Mouse (Mus musculus): Measurements from ENCODE around the gene Igsf21.

The Igsf21 gene

GRCm38 (mm10) chr4:140235361-140236153 lies 11.0 kb downstream of the Igsf21 start:
- DNase-seq = no peak

- peak; percentile 53 for DNase-seq
These were observed 12.0 kb downstream of the Igsf21 start for GRCm38 (mm10) chr4:140234412-140235205.

GRCm38 (mm10) chr4:140227837-140228236 lies 18.7 kb downstream of the Igsf21 start:
- no peak for DNase-seq

GRCm38 (mm10) chr4:140225204-140225603 lies 21.4 kb downstream of the Igsf21 start:
- peak; percentile 26 for DNase-seq

- DNase-seq = peak; percentile 46
These were observed 22.1 kb downstream of the Igsf21 start for GRCm38 (mm10) chr4:140224451-140224850.

GRCm38 (mm10) chr4:140223067-140223466 lies 23.5 kb downstream of the Igsf21 start:
- DNase-seq = no peak

- no peak for DNase-seq
These were observed 26.1 kb downstream of the Igsf21 start for GRCm38 (mm10) chr4:140220326-140221093.

GRCm38 (mm10) chr4:140218853-140219852 lies 27.4 kb downstream of the Igsf21 start:
- DNase-seq = no peak

GRCm38 (mm10) chr4:140218384-140218783 lies 28.2 kb downstream of the Igsf21 start:
- no peak for DNase-seq

- no peak for DNase-seq
These were observed 28.6 kb downstream of the Igsf21 start for GRCm38 (mm10) chr4:140217934-140218333.

- DNase-seq = no peak
These were observed 30.5 kb downstream of the Igsf21 start for GRCm38 (mm10) chr4:140216096-140216495.

- DNase-seq = no peak
These were observed 31.4 kb downstream of the Igsf21 start for GRCm38 (mm10) chr4:140215205-140215604.

- DNase-seq = no peak
These were observed 32.2 kb downstream of the Igsf21 start for GRCm38 (mm10) chr4:140214406-140214805.

GRCm38 (mm10) chr4:140210129-140210890 lies 36.3 kb downstream of the Igsf21 start:
- no peak for DNase-seq

- DNase-seq = peak; percentile 63
These were observed 40.8 kb downstream of the Igsf21 start for GRCm38 (mm10) chr4:140205811-140206231.

- no peak for DNase-seq
These were observed 41.8 kb downstream of the Igsf21 start for GRCm38 (mm10) chr4:140204775-140205174.

GRCm38 (mm10) chr4:140203696-140204272 lies 42.8 kb downstream of the Igsf21 start:
- DNase-seq = no peak

- DNase-seq = no peak
These were observed 44.4 kb downstream of the Igsf21 start for GRCm38 (mm10) chr4:140202196-140202595.

- no peak for DNase-seq
These were observed 46.3 kb downstream of the Igsf21 start for GRCm38 (mm10) chr4:140200296-140200695.

- no peak for DNase-seq
These were observed 49.9 kb downstream of the Igsf21 start for GRCm38 (mm10) chr4:140196717-140197116.
